Mouse (Mus musculus): ENCODE measurements around the gene Mdga2.

Gene Mdga2

GRCm38 (mm10) chr12:66708334-66708733 is 514.0 kb downstream of the Mdga2 start:
- in situ Hi-C loops (cut with MboI; ENCODE audit: unreplicated experiment in 2 of 2), result no loop called here

GRCm38 (mm10) chr12:66707431-66707830 is 514.9 kb downstream of the Mdga2 start:
- in situ Hi-C loops (cut with MboI; ENCODE audit: unreplicated experiment in 2 of 2), result no loop called here

GRCm38 (mm10) chr12:66705015-66705414 is 517.3 kb downstream of the Mdga2 start:
- in situ Hi-C loops (cut with MboI; ENCODE audit: unreplicated experiment in 2 of 2), result no loop called here

GRCm38 (mm10) chr12:66702781-66703180 is 519.6 kb downstream of the Mdga2 start:
- in situ Hi-C loops (cut with MboI; ENCODE audit: unreplicated experiment in 2 of 2), result no loop called here

- in situ Hi-C loops (cut with MboI; ENCODE audit: unreplicated experiment in 2 of 2), result no loop called here
Observed at GRCm38 (mm10) chr12:66679558-66679957, 542.8 kb downstream of the Mdga2 start.

- in situ Hi-C loops (cut with MboI; ENCODE audit: unreplicated experiment in 2 of 2), result no loop called here
Observed at GRCm38 (mm10) chr12:66648605-66649552, 573.5 kb downstream of the Mdga2 start.

GRCm38 (mm10) chr12:66640408-66640807 is 581.9 kb downstream of the Mdga2 start:
- in situ Hi-C loops (cut with MboI; ENCODE audit: unreplicated experiment in 2 of 2), result no loop called here

GRCm38 (mm10) chr12:66619944-66620343 is 602.4 kb downstream of the Mdga2 start:
- in situ Hi-C loops (cut with MboI; ENCODE audit: unreplicated experiment in 2 of 2), result no loop called here

GRCm38 (mm10) chr12:66591617-66592230 is 630.6 kb downstream of the Mdga2 start:
- in situ Hi-C loops (cut with MboI; ENCODE audit: unreplicated experiment in 2 of 2), result no loop called here

GRCm38 (mm10) chr12:66565396-66565795 is 657.0 kb downstream of the Mdga2 start:
- in situ Hi-C loops (cut with MboI; ENCODE audit: unreplicated experiment in 2 of 2), result no loop called here

- in situ Hi-C loops (cut with MboI; ENCODE audit: unreplicated experiment in 2 of 2), result no loop called here
Observed at GRCm38 (mm10) chr12:66556846-66557245, 665.5 kb downstream of the Mdga2 start.

GRCm38 (mm10) chr12:66556178-66556820 is 666.0 kb downstream of the Mdga2 start:
- in situ Hi-C loops (cut with MboI; ENCODE audit: unreplicated experiment in 2 of 2), result no loop called here

- in situ Hi-C loops (cut with MboI; ENCODE audit: unreplicated experiment in 2 of 2), result no loop called here
Observed at GRCm38 (mm10) chr12:66524973-66525372, 697.4 kb downstream of the Mdga2 start.

- in situ Hi-C loops (cut with MboI; ENCODE audit: unreplicated experiment in 2 of 2), result no loop called here
Observed at GRCm38 (mm10) chr12:66499258-66499657, 723.1 kb downstream of the Mdga2 start.

GRCm38 (mm10) chr12:66470868-66471267 is 751.5 kb downstream of the Mdga2 start:
- in situ Hi-C loops (cut with MboI; ENCODE audit: unreplicated experiment in 2 of 2), result no loop called here

- in situ Hi-C loops (cut with MboI; ENCODE audit: unreplicated experiment in 2 of 2), result no loop called here
Observed at GRCm38 (mm10) chr12:66470243-66470863, 752.0 kb downstream of the Mdga2 start.

GRCm38 (mm10) chr12:66465516-66465915 is 756.8 kb downstream of the Mdga2 start:
- in situ Hi-C loops (cut with MboI; ENCODE audit: unreplicated experiment in 2 of 2), result no loop called here

- in situ Hi-C loops (cut with MboI; ENCODE audit: unreplicated experiment in 2 of 2), result no loop called here
Observed at GRCm38 (mm10) chr12:66443340-66443739, 779.0 kb downstream of the Mdga2 start.

Data from v-Abl transformed pro-B cells (cell line).